ENCODE assay signal across 23 mouse cellular contexts in genomic region chr2:76764526-76764925, GRCm38 (mm10).
"Had no signal": no experiment of that assay in that cellular context is flagged by ENCODE, and none has a peak within 500 bp of the region (broad histone marks: within the 10 kb centered on the region; RNA-seq: fewer than 3 reads in every experiment).

No protein-coding gene starts in this region.

- H3K27ac ChIP-seq: hindbrain, embryonic 13.5 days; hindbrain, embryonic 15.5 days; hindbrain, postnatal 0 days; intestine, embryonic 15.5 days; kidney, embryonic 15.5 days; kidney, postnatal 0 days; limb, embryonic 12.5 days; liver, embryonic 13.5 days; liver, embryonic 15.5 days had no signal

- H3K27me3 ChIP-seq: heart, embryonic 12.5 days; hindbrain, embryonic 13.5 days; hindbrain, embryonic 15.5 days; intestine, embryonic 15.5 days; kidney, embryonic 15.5 days; limb, embryonic 12.5 days; liver, embryonic 13.5 days; liver, embryonic 15.5 days had no signal

- H3K4me1 ChIP-seq: heart, embryonic 12.5 days; hindbrain, embryonic 13.5 days; hindbrain, embryonic 15.5 days; intestine, embryonic 15.5 days; kidney, embryonic 15.5 days; limb, embryonic 12.5 days; liver, embryonic 13.5 days; liver, embryonic 15.5 days had no signal

- H3K36me3 ChIP-seq: hindbrain, embryonic 13.5 days; hindbrain, embryonic 15.5 days; intestine, embryonic 15.5 days; kidney, embryonic 15.5 days; limb, embryonic 12.5 days; liver, embryonic 13.5 days; liver, embryonic 15.5 days had no signal

- H3K9ac ChIP-seq: heart, embryonic 12.5 days; hindbrain, embryonic 13.5 days; hindbrain, embryonic 15.5 days; intestine, embryonic 15.5 days; kidney, embryonic 15.5 days; limb, embryonic 12.5 days; liver, embryonic 13.5 days; liver, embryonic 15.5 days; liver, postnatal 0 days had no signal

- ATAC-seq: forebrain, embryonic 16.5 days; hindbrain, postnatal 0 days; intestine, embryonic 15.5 days; liver, postnatal 0 days had no signal

- H3K4me3 ChIP-seq: heart, embryonic 12.5 days; hindbrain, embryonic 13.5 days; hindbrain, embryonic 15.5 days; intestine, embryonic 15.5 days; kidney, embryonic 15.5 days; limb, embryonic 12.5 days; liver, embryonic 13.5 days; liver, embryonic 15.5 days had no signal

- H3K4me2 ChIP-seq: heart, embryonic 12.5 days; hindbrain, embryonic 13.5 days; hindbrain, embryonic 15.5 days; intestine, embryonic 15.5 days; kidney, embryonic 15.5 days; limb, embryonic 12.5 days; liver, embryonic 11.5 days; liver, embryonic 13.5 days; liver, embryonic 15.5 days had no signal

- H3K9me3 ChIP-seq: heart, embryonic 12.5 days; hindbrain, embryonic 15.5 days; intestine, embryonic 15.5 days; kidney, embryonic 15.5 days; limb, embryonic 12.5 days; liver, embryonic 15.5 days had no signal

- DNase-seq: heart, postnatal 10 days; kidney, adult 11 months; kidney, adult 2 months; kidney, adult 9 months; kidney, postnatal 14 days; kidney, postnatal 36 days; layer of hippocampus, adult 9-11 months; layer of hippocampus, postnatal 36 days; left cerebral cortex, postnatal 4 days; liver; liver, embryonic 13.5 days; liver, postnatal 0 days had no signal
